In the genomic region with DNA sequence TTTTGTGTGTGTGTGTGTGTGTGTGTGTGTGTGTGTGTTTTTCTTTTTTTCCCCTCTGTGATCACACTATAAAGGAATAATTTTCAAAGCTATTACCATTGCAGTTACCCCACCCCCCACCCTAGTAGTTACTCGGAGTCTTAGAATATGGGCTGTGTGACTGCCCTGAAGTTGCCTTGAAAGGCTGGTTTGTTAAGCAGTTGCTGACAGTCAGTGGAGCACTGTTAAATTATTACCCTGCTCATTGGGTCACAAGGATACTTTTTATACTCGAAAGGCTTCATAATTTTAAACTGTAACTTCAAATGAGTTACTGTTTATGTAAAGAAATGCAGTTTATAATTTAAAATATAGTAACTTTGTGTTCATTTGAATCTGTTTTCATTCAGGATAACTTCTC, we compare ENCODE assay signal across 21 mouse cellular contexts.
"Had no signal": no experiment of that assay in that cellular context is flagged by ENCODE, and none has a peak within 500 bp of the region (broad histone marks: within the 10 kb centered on the region; RNA-seq: fewer than 3 reads in every experiment).

No protein-coding gene starts in this region.

- H3K9ac ChIP-seq: heart, embryonic 12.5 days; hindbrain, embryonic 13.5 days; hindbrain, embryonic 15.5 days; limb, embryonic 15.5 days; liver, embryonic 12.5 days; liver, embryonic 14.5 days had no signal

- H3K36me3 ChIP-seq: heart, embryonic 10.5 days; hindbrain, embryonic 13.5 days; hindbrain, embryonic 15.5 days; liver, embryonic 12.5 days had no signal

- H3K9me3 ChIP-seq: heart, embryonic 10.5 days; heart, embryonic 12.5 days; hindbrain, embryonic 13.5 days; hindbrain, embryonic 15.5 days; limb, embryonic 13.5 days; limb, embryonic 15.5 days; liver, embryonic 12.5 days had no signal

- H3K27ac ChIP-seq: gastrocnemius, adult 2 months; heart, embryonic 10.5 days; hindbrain, embryonic 13.5 days; hindbrain, embryonic 15.5 days; hindbrain, postnatal 0 days; liver, embryonic 12.5 days; liver, embryonic 14.5 days had no signal

- H3K27me3 ChIP-seq: heart, embryonic 12.5 days; hindbrain, embryonic 13.5 days; hindbrain, embryonic 15.5 days; limb, embryonic 13.5 days; limb, embryonic 15.5 days had no signal

- DNase-seq: gastrocnemius, adult 2 months; gastrocnemius, postnatal 14 days; gastrocnemius, postnatal 36 days; heart, adult 18-20 months; heart, postnatal 10 days; heart, postnatal 36 days; kidney, adult 18-20 months; layer of hippocampus, adult 9-11 months; layer of hippocampus, postnatal 36 days; left cerebral cortex, postnatal 4 days had no signal

- ATAC-seq: forebrain, embryonic 16.5 days; hindbrain, postnatal 0 days; intestine, embryonic 16.5 days; liver, embryonic 12.5 days had no signal

- H3K4me2 ChIP-seq: heart, embryonic 12.5 days; hindbrain, embryonic 13.5 days; hindbrain, embryonic 15.5 days; liver, embryonic 12.5 days had no signal

- H3K4me3 ChIP-seq: gastrocnemius, adult 2 months; heart, embryonic 10.5 days; heart, embryonic 12.5 days; hindbrain, embryonic 13.5 days; hindbrain, embryonic 15.5 days; liver, embryonic 12.5 days had no signal
